Mouse (Mus musculus) ovary, adult 2 months (tissue): Measurements from ENCODE around the gene Prss43. TPM values are rescaled to one million over a fixed set of nuclear protein-coding genes. Genes with fewer than 3 reads are reported as not detected.

ENCODE experiments used
- polyA plus RNA-seq: library from polyadenylated mRNA; depleted of rRNA; stranded (reverse); fragments of >200 nt; gene quantifications from 2 replicates; pipeline ENCODE4 v1.2.3, GENCODE M21; 2012; rRNA removed

The Prss43 gene
- not detected in 2 replicates for polyA plus RNA-seq

DNA sequence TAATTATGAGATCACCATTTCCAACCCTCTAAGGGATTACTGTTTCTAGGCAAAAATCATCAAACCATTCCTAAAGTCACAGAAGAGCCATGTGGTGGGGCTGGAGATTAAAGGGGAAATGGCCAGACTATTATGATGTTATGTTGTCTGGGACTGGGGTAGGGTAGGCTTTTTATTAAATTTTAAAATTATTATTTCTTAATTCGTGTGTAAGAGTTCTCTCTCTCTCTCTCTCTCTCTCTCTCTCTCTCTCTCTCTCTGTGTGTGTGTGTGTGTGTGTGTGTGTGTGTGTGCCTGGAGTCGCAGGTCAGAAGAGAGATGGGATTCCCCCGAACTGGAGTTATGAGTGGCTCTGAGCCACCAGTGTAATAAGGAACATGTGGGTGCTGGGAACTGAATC, at the start of gene Prss43:
Prss43 (plus strand) TSS at position 301 of the 400 bp plus-strand sequence.

DNA sequence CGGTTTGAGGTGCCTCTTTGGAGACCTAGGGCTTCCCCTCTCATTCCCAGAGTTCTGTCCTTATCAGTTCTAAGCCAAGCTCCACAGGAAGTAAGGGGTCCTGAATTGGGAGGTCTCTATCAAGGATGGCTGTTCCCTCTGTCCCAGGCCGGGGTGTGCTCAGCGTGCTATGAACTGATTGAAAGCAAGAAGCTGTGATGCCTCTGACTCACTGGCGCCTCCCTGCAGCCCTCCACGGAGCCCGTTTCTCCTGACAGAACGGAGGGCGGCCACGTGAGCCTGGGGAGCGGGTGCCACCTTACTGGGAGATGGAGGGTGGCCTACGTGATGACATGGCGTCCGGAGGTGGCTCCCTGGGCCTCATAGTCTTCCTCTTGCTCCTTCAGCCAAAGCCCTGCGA, 28.6 kb upstream of the Prss43 start, which contains the start of gene Prss42:
Prss42 (plus strand) TSS at position 301 of the 400 bp plus-strand sequence.

DNA sequence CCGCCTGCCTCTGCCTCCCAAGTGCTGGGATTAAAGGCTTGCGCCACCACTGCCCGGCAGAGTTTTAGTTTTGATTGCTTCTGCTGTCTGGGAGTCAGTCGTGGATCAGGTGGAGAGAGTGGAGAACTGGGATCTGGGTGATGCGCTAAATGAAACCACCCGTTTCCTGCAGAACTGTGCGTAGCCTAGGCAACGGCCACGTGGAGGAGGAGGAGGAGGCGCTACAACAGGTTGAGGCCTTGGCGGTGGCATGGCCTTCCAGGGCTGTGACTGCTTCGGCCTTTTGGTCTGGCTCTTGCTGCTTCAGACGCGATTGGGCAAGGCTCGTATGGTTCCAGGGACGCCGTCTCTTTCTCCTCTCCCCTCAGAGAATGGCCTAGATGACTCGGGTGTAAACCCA, 12.7 kb upstream of the Prss43 start, which contains the start of gene Prss44:
Prss44 (plus strand) TSS at position 206 of the 400 bp plus-strand sequence.

DNA sequence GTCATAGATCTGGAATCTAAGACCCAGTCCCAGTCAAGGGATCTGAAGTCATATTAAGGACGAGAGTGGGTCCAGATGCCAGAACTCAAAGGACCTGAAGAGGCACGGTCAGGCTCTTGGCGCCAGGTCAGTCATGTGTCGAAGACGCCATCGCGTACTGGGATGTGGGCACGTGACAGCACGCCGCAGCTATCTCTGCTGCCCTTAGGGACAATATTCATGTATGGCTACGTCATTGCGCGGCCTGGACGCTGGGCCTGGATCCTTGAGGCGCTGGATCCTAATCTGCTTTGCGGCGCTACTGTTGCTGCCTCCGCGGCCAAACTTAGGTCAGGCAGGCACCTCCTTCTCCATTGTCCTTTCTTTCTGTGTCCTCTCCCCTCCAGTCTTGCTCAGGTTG, 7.9 kb downstream of the Prss43 start, which contains the start of gene Prss45:
Prss45 (plus strand) TSS at position 178 of the 400 bp plus-strand sequence.

DNA sequence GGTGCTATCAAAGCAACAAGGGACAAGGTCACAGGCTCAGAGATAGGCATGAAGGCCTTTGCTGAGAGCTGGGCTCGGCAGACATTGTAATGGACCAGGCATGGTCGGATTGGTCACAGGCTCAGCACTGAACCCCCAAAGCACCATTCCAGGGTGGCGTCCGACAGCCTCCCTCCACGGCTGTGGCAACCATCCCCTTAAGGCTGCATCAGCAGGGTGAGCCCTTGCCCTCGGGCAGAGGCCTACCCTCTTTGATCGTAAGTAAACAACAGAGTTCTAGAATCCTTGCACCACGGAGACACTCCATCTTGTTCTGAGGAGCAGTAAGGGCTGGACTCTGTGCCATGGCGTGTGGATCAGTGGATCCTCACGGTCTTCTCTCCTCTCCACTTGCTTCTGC, 17.7 kb downstream of the Prss43 start, which contains the start of gene Prss46:
Prss46 (plus strand) TSS at position 301 of the 400 bp plus-strand sequence.

DNA sequence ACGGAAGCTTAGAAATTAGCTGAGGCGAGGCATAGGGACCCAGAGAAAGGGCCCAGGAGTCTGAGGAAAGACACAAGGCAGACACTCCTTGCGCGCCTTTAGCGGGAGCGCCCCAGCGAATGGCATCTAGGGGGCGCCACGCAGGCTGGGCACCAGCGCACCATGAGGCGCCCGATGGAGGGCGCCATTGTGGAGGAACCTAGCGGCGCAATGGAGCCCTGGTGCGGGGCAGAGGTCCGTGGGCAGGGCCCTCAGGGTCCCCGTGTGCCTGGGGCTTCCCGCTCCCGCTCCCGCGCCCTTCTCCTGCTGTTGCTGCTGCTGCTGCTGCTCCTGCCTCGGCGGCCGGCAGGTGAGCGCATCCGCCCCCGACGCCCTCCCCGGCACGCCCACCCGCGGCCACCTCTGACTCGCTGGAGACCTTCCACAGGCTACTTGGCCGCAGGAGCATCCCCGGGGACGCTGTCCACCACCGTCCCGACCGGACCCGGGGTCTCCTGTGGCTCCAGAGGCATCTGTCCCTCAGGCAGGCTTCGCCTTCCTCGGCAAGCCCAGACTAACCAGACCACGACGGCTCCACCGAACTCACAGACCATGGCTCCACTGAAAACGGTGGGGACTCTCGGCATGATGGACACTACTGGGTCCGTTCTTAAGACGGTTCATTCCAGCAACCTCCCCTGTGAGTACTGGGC, 31.4 kb downstream of the Prss43 start, which contains the start of gene Prss50:
Prss50 (plus strand) TSS at position 187 of the 692 bp plus-strand sequence.

DNA sequence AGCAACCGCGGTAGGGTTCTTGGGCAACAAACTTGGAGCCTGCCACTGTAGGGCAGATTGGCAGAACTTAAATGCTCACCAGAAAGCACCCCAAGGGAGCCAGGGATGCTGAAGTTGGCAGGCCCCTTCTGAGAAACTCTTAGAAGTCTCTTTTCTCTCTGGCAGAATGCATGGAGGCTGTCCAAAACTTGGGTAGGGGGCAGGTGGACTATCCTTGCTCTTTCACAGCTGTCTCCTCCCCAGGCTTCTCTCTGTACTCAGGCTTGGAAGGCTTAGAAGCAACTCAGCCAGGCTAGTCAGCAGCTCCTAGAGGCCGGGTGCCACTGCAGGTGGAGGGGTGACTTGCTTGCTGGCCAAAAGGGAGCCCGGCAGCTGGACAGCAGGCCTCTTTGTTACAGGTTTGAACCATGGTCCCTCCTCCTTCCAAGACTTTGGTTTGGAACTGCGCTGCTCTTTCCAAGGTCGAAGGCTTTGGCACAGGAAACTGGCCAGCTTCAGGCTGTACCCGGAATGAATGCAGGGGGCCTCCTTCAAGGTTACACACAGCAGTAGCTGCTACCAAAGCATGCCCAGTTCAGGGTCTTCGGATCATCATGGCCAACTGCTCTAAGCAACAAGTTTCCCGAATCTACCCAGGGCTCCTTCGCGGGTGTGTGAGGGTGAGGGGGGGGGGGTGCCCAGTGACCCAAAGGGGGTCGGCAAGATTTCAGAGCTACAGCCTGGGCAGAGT, 52.9 kb downstream of the Prss43 start, which contains the start of gene Als2cl:
Als2cl (plus strand) TSS at position 680 of the 730 bp plus-strand sequence.

DNA sequence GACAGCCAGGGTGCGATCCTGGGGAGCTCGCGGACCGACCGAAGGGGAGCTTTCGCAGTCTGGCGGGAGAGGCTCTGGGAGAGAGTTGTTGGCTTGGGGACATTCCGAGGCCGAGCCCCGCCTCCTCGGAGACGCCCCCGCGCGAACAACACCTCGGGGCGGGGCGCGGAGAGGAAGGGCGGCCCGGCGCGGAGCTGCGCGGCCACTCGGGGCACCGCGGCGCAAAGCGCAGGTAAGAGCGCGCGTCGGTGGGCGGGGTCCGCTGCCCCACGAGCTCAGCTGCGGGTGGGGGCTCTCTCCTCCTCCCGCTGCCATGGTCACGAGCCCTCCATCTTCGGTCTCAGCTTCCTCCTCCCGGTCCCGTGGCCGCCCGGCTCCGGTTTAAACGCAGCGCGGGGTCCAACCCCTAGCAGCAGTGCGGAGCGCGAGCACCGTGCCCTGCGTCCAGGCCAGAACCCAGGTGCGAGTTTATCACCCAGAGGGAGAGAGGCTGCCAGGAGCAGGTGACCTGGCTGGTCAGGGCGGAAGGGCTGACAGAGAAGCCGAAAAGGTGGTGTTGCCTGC, 53.6 kb downstream of the Prss43 start, which contains the start of gene Tmie:
Tmie (minus strand) TSS at position 116 of the 564 bp plus-strand sequence.

Other genes starting within 250 kb of the Prss43 start
- 45.3 and 49.3 TPM in 2 replicates for gene Nradd, start 202.2 kb upstream of the Prss43 start, polyA plus RNA-seq
- gene Nbeal2, start 172.5 kb upstream of the Prss43 start, polyA plus RNA-seq: 31.1 and 34.4 TPM in 2 replicates
- gene Ccdc12, start 170.2 kb upstream of the Prss43 start, polyA plus RNA-seq: 76.4 and 111 TPM in 2 replicates
- 0.15 and 0.35 TPM in 2 replicates for gene Myl3, start 84.8 kb upstream of the Prss43 start, polyA plus RNA-seq
- gene Pth1r, start 79.5 kb upstream of the Prss43 start, polyA plus RNA-seq: 59.6 and 72.7 TPM in 2 replicates
- not detected in 2 replicates for gene Prss42, start 28.5 kb upstream of the Prss43 start, polyA plus RNA-seq
- 0.29 and 0.37 TPM in 2 replicates for gene Prss44, start 12.7 kb upstream of the Prss43 start, polyA plus RNA-seq
- gene Prss45, start 7.9 kb downstream of the Prss43 start, polyA plus RNA-seq: not detected in 2 replicates
- 0.15 and 0.17 TPM in 2 replicates for gene Prss46, start 17.8 kb downstream of the Prss43 start, polyA plus RNA-seq
- gene Prss50, start 31.3 kb downstream of the Prss43 start, polyA plus RNA-seq: 0.09 and 0.17 TPM in 2 replicates
- gene Als2cl, start 53.2 kb downstream of the Prss43 start, polyA plus RNA-seq: 42.5 and 54.8 TPM in 2 replicates
- 5.2 and 7.4 TPM in 2 replicates for gene Tmie, start 53.4 kb downstream of the Prss43 start, polyA plus RNA-seq
- gene Fam240a, start 90.2 kb downstream of the Prss43 start, polyA plus RNA-seq: not detected in 2 replicates
- 1.5 and 2.2 TPM in 2 replicates for gene Tdgf1, start 119.5 kb downstream of the Prss43 start, polyA plus RNA-seq
- 2.1 and 2.5 TPM in 2 replicates for gene Lrrc2, start 124.9 kb downstream of the Prss43 start, polyA plus RNA-seq
- gene Rtp3, start 163.9 kb downstream of the Prss43 start, polyA plus RNA-seq: 0.18 and 1.2 TPM in 2 replicates
- 68.5 and 123 TPM in 2 replicates for gene Ltf, start 192.6 kb downstream of the Prss43 start, polyA plus RNA-seq
- gene Ccrl2, start 230.8 kb downstream of the Prss43 start, polyA plus RNA-seq: 5.9 and 8.1 TPM in 2 replicates